Mouse (Mus musculus) myocyte (in vitro differentiated cells): ENCODE data around the gene Prrt1. TPM values are rescaled to one million over a fixed set of nuclear protein-coding genes. Genes with fewer than 3 reads are reported as not detected.

Source experiments
- H3K27me3 ChIP-seq: one replicate; pipeline ENCODE4 v1.6.1; 2011; ENCODE audit not compliant: control insufficient read depth, insufficient read depth, insufficient read length
- H3K36me3 ChIP-seq: one replicate; pipeline ENCODE4 v1.6.1; 2011; ENCODE audit not compliant: control insufficient read depth, insufficient read depth
- H3K4me2 ChIP-seq: one replicate; pipeline ENCODE4 v1.6.1; 2011; ENCODE audit warnings: low read depth, control low read depth
- H3K4me3 ChIP-seq: one replicate; pipeline ENCODE4 v1.5.1; 2011; ENCODE audit warnings: mild to moderate bottlenecking, control low read depth, moderate library complexity
- H3K79me2 ChIP-seq: one replicate; pipeline ENCODE4 v1.6.1; 2011; ENCODE audit not compliant: control insufficient read depth, insufficient read depth
- H3ac ChIP-seq: one replicate; pipeline ENCODE4 v1.6.1; 2011; ENCODE audit not compliant: control insufficient read depth, insufficient read length
- CEBPB ChIP-seq: IDR thresholded peaks from 2 replicates; pipeline ENCODE4 v1.6.1; 2011; ENCODE audit warnings: mild to moderate bottlenecking, moderate library complexity; ENCODE audit not compliant: poor library complexity, insufficient read depth, severe bottlenecking
- E2F4 ChIP-seq: IDR thresholded peaks from one replicate; pipeline ENCODE4 v1.6.1; 2011; ENCODE audit warnings: mild to moderate bottlenecking, control low read depth, moderate library complexity; ENCODE audit not compliant: insufficient read depth
- MAX ChIP-seq: IDR thresholded peaks from one replicate; pipeline ENCODE4 v1.6.1; 2011; ENCODE audit warnings: low read depth, mild to moderate bottlenecking, control low read depth
- MYOD1 ChIP-seq, 3 experiments: IDR thresholded peaks; one replicate each; pipeline ENCODE4 v1.6.1; 2011; ENCODE audit warnings: control low read depth in 2 of 3, low read depth in 2 of 3, mild to moderate bottlenecking in 2 of 3, moderate library complexity in 1 of 3; ENCODE audit not compliant: insufficient read length in 2 of 3, control insufficient read depth in 1 of 3
- MYOG ChIP-seq, 3 experiments: IDR thresholded peaks; one replicate each; pipeline ENCODE4 v1.6.1; 2011; ENCODE audit warnings: control low read depth in 2 of 3, low read depth in 2 of 3, mild to moderate bottlenecking in 2 of 3; ENCODE audit not compliant: insufficient read length in 2 of 3, control insufficient read depth in 1 of 3, insufficient read depth in 1 of 3
- POLR2A ChIP-seq: IDR thresholded peaks from one replicate; pipeline ENCODE4 v1.6.1; 2011; ENCODE audit warnings: low read depth, mild to moderate bottlenecking, control low read depth, moderate library complexity; ENCODE audit not compliant: insufficient read length
- POLR2AphosphoS2 ChIP-seq: IDR thresholded peaks from one replicate; pipeline ENCODE4 v1.6.1; 2011; ENCODE audit warnings: low read depth, control low read depth; ENCODE audit not compliant: insufficient read length
- REST ChIP-seq: IDR thresholded peaks from one replicate; pipeline ENCODE4 v1.6.1; 2011; ENCODE audit warnings: mild to moderate bottlenecking, control low read depth, moderate library complexity; ENCODE audit not compliant: insufficient read depth, insufficient read length
- SRF ChIP-seq: IDR thresholded peaks from one replicate; pipeline ENCODE4 v1.6.1; 2011; ENCODE audit warnings: low read depth; ENCODE audit not compliant: control insufficient read depth, insufficient read length
- TCF12 ChIP-seq: IDR thresholded peaks from one replicate; pipeline ENCODE4 v1.6.1; 2011; ENCODE audit warnings: mild to moderate bottlenecking, control low read depth; ENCODE audit not compliant: poor library complexity, insufficient read depth, severe bottlenecking
- TCF3 ChIP-seq: IDR thresholded peaks from one replicate; pipeline ENCODE4 v1.6.1; 2011; ENCODE audit warnings: low read depth, control low read depth; ENCODE audit not compliant: insufficient read length
- USF1 ChIP-seq: IDR thresholded peaks from one replicate; pipeline ENCODE4 v1.6.1; 2011; ENCODE audit warnings: low read depth, mild to moderate bottlenecking, control low read depth, moderate library complexity
- polyA plus RNA-seq: library from polyadenylated mRNA; unstranded; fragments of >200 nt; fragmentation: generic; extraction: Trizol; gene quantifications from one replicate; pipeline ENCODE4 v1.2.1, GENCODE M21; 2012; ENCODE audit warnings: missing spikeins

The Prrt1 gene
- polyA plus RNA-seq, 1 experiment = not detected

DNA sequence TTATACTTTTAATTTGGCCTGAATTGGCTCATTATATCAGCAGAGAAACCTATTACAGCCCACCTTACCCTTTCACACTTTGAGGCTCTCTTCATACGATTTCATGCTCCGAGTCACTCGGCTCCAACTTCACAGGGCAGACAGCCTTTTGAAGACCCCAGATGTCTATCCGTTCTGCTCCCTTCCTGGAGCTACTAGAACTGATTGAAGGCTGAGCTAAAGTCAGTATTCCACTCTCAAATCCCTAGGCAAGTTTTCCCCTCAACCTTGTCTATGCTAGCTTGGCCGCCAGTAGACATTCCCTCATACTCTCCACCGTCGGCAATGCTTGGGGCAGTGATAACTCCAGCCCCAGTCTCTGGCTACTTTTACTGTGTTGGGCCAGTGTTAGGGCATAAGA, 40.1 kb upstream of the Prrt1 start:
- Histone ChIP-seq H3K4me2 (no peak overlapping the region), H3K79me2 (no peaks in the 10 kb centered on the region), H3K4me3 (no peak overlapping the region), H3ac (no peak overlapping the region), H3K27me3 (no peaks in the 10 kb centered on the region), H3K36me3 (no peaks in the 10 kb centered on the region)
- TF ChIP-seq POLR2A = no peak
- no peak for TF ChIP-seq POLR2AphosphoS2
- TF ChIP-seq MYOD1 (IDR thresholded peaks at IDR 0.05; ENCODE audit: control insufficient read depth in 1 of 3, insufficient read length in 2 of 3, low read depth in 2 of 3) = no peak
- no peak for TF ChIP-seq MYOG (IDR thresholded peaks at IDR 0.05; ENCODE audit: control insufficient read depth in 1 of 3, insufficient read depth in 1 of 3, insufficient read length in 2 of 3, low read depth in 2 of 3)
- TF ChIP-seq TCF12 = no peak
- TF ChIP-seq TCF3 = no peak

DNA sequence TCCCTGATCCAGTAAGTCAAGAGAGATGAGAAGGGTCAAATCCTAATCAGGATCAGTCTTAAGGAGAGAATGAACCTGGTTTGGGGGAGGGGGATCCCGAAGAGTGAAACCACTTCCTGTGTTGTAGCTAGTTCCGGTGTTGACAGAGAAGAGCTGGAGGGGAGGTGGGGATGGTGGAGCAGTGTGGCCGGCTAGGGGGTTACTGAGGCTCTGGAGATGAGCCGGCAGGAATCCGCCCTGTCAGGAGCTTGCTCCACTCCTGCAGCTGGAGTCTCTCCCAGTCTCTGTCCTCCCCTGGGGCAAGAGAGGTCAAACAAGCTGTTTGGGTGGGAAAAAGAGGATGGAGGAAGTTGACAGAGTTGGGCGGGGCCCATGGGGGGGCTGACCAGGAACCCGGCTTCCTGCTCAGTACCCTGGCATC, 39.6 kb upstream of the Prrt1 start, which contains the start of gene Gpsm3:
Gpsm3 (plus strand) TSS at position 126 of the 421 bp plus-strand sequence.
- Histone ChIP-seq H3K4me3 (no peak within 1 kb of the TSS), H3K27me3 (no peaks in the 10 kb centered on the region), H3K36me3 (no peaks in the 10 kb centered on the region), H3K79me2 (no peaks in the 10 kb centered on the region), H3ac (no peak within 1 kb of the TSS), H3K4me2 (peak within 1 kb of the TSS; percentile 4)
- TF ChIP-seq POLR2AphosphoS2 (no peak), MYOG (IDR thresholded peaks at IDR 0.05; ENCODE audit: control insufficient read depth in 1 of 3, insufficient read depth in 1 of 3, insufficient read length in 2 of 3, low read depth in 2 of 3) (no peak), TCF12 (no peak), POLR2A (no peak), E2F4 (no peak), MYOD1 (IDR thresholded peaks at IDR 0.05; ENCODE audit: control insufficient read depth in 1 of 3, insufficient read length in 2 of 3, low read depth in 2 of 3) (no peak), REST (no peak), MAX (no peak), USF1 (no peak), CEBPB (no peak), SRF (no peak), TCF3 (no peak)

DNA sequence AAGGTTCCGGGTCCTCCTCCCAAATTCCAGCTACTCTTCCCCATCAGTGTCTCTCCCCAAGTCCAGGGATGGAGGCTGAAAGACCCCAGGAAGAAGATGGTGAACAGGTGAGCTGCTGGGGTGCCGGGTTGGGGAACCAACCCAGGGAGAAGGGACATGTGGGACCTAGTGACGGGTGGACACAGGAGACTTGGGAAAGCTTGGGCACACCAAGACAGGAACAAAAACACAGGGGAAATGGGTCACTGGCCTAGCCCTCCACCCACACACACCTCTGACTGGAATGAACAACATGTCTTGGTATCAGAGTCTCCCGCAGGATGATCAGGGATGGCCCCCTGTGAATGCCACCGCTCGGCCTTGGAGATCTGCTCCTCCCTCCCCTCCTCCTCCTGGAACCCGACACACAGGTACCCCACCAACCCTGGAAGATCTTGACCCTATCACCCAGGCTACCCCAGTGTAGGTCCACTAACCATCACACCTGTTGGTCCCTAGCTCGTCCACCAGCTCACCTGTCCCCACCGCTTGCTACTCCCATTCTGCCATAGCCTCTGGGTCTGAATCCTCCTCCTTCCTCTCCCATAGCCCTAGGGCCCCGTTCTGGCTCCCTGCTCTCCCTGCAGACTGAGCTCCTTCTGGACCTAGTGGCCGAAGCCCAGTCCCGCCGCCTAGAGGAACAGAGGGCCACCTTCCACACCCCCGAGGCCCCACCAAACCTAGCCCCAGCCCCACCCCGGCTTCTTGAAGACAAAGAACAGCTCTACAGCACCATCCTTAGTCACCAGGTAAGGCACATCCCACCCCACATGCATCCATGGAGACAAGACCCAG, 39.0 kb upstream of the Prrt1 start:
- no peak for TF ChIP-seq CEBPB
- TF ChIP-seq POLR2A = no peak
- TF ChIP-seq MYOG (IDR thresholded peaks at IDR 0.05; ENCODE audit: control insufficient read depth in 1 of 3, insufficient read depth in 1 of 3, insufficient read length in 2 of 3, low read depth in 2 of 3) = no peak
- no peak for TF ChIP-seq TCF12
- TF ChIP-seq MAX = no peak
- TF ChIP-seq POLR2AphosphoS2 = no peak
- TF ChIP-seq MYOD1 (IDR thresholded peaks at IDR 0.05; ENCODE audit: control insufficient read depth in 1 of 3, insufficient read length in 2 of 3, low read depth in 2 of 3) = no peak
- no peak for TF ChIP-seq USF1
- TF ChIP-seq SRF = no peak
- no peak for TF ChIP-seq REST
- Histone ChIP-seq H3K27me3 (no peaks in the 10 kb centered on the region), H3K4me2 (peak overlapping the region; percentile 95), H3K79me2 (no peaks in the 10 kb centered on the region), H3K36me3 (no peaks in the 10 kb centered on the region), H3ac (no peak overlapping the region), H3K4me3 (no peak overlapping the region)

GRCm38 (mm10) chr17:34591029-34591993, 38.0 kb upstream of the Prrt1 start, which contains the start of gene Pbx2:
TSS of gene Pbx2 (plus strand) at chr17:34591266.
- Histone ChIP-seq H3K4me3 (peak within 1 kb of the TSS; percentile 42), H3K27me3 (no peaks in the 10 kb centered on the region), H3K79me2 (no peaks in the 10 kb centered on the region), H3K36me3 (no peaks in the 10 kb centered on the region), H3K4me2 (peak within 1 kb of the TSS; percentile 95), H3ac (peak within 1 kb of the TSS; percentile 74)
- no peak for TF ChIP-seq TCF3
- no peak for TF ChIP-seq USF1
- no peak for TF ChIP-seq POLR2AphosphoS2
- TF ChIP-seq MYOG (IDR thresholded peaks at IDR 0.05; ENCODE audit: control insufficient read depth in 1 of 3, insufficient read depth in 1 of 3, insufficient read length in 2 of 3, low read depth in 2 of 3) = no peak
- no peak for TF ChIP-seq MAX
- no peak for TF ChIP-seq SRF
- no peak for TF ChIP-seq E2F4
- TF ChIP-seq REST = no peak
- TF ChIP-seq CEBPB = no peak
